Mouse (Mus musculus): ENCODE measurements around the gene Pnpo.

Pnpo gene

GRCm38 (mm10) chr11:96970341-96970740, 26.6 kb upstream of the Pnpo start:
- DNase-seq (ENCODE audit: extremely low spot score, low spot score) = no peak

GRCm38 (mm10) chr11:96969746-96970145, 26.0 kb upstream of the Pnpo start:
- DNase-seq (ENCODE audit: extremely low spot score, low spot score) = no peak

- DNase-seq (ENCODE audit: extremely low spot score, low spot score) = no peak
Measured at GRCm38 (mm10) chr11:96969280-96969722, 25.5 kb upstream of the Pnpo start.

- DNase-seq (ENCODE audit: extremely low spot score, low spot score) = no peak
Measured at GRCm38 (mm10) chr11:96968476-96968875, 24.7 kb upstream of the Pnpo start.

GRCm38 (mm10) chr11:96967544-96968269, 23.9 kb upstream of the Pnpo start:
- no peak for DNase-seq (ENCODE audit: extremely low spot score, low spot score)

GRCm38 (mm10) chr11:96966914-96967543, 23.2 kb upstream of the Pnpo start:
- DNase-seq (ENCODE audit: extremely low spot score, low spot score) = no peak

- no peak for DNase-seq (ENCODE audit: extremely low spot score, low spot score)
Measured at GRCm38 (mm10) chr11:96966172-96966571, 22.4 kb upstream of the Pnpo start.

GRCm38 (mm10) chr11:96963580-96963979, 19.8 kb upstream of the Pnpo start:
- DNase-seq (ENCODE audit: extremely low spot score, low spot score) = peak; percentile 86

- DNase-seq (ENCODE audit: extremely low spot score, low spot score) = no peak
Measured at GRCm38 (mm10) chr11:96957061-96957805, 13.4 kb upstream of the Pnpo start.

- no peak for DNase-seq (ENCODE audit: extremely low spot score, low spot score)
Measured at GRCm38 (mm10) chr11:96956009-96956724, 12.4 kb upstream of the Pnpo start.

- no peak for DNase-seq (ENCODE audit: extremely low spot score, low spot score)
Measured at GRCm38 (mm10) chr11:96955094-96955493, 11.3 kb upstream of the Pnpo start.

- no peak for DNase-seq (ENCODE audit: extremely low spot score, low spot score)
Measured at GRCm38 (mm10) chr11:96952896-96953295, 9.1 kb upstream of the Pnpo start.

- no peak for DNase-seq (ENCODE audit: extremely low spot score, low spot score)
Measured at GRCm38 (mm10) chr11:96952426-96952825, 8.6 kb upstream of the Pnpo start.

GRCm38 (mm10) chr11:96950767-96951166, 7.0 kb upstream of the Pnpo start:
- no peak for DNase-seq (ENCODE audit: extremely low spot score, low spot score)

- no peak for DNase-seq (ENCODE audit: extremely low spot score, low spot score)
Measured at GRCm38 (mm10) chr11:96947849-96948248, 4.1 kb upstream of the Pnpo start.

GRCm38 (mm10) chr11:96946498-96946897, 2.7 kb upstream of the Pnpo start:
- DNase-seq (ENCODE audit: extremely low spot score, low spot score) = no peak

GRCm38 (mm10) chr11:96944844-96945580, 1.2 kb upstream of the Pnpo start:
- no peak for DNase-seq (ENCODE audit: extremely low spot score, low spot score)

- DNase-seq (ENCODE audit: extremely low spot score, low spot score) = no peak
Measured at GRCm38 (mm10) chr11:96941989-96942590, 1.7 kb downstream of the Pnpo start.

- no peak for DNase-seq (ENCODE audit: extremely low spot score, low spot score)
Measured at GRCm38 (mm10) chr11:96940578-96941465, 3.0 kb downstream of the Pnpo start.

GRCm38 (mm10) chr11:96938426-96938800, 5.4 kb downstream of the Pnpo start:
- DNase-seq (ENCODE audit: extremely low spot score, low spot score) = no peak
